Mouse (Mus musculus): ENCODE results near the gene Cavin1. TPM values are rescaled to one million over a fixed set of nuclear protein-coding genes. Genes with fewer than 3 reads are reported as not detected.

Cavin1 gene
- polyA plus RNA-seq, 1 experiment from 2014 or later = 137 TPM

DNA sequence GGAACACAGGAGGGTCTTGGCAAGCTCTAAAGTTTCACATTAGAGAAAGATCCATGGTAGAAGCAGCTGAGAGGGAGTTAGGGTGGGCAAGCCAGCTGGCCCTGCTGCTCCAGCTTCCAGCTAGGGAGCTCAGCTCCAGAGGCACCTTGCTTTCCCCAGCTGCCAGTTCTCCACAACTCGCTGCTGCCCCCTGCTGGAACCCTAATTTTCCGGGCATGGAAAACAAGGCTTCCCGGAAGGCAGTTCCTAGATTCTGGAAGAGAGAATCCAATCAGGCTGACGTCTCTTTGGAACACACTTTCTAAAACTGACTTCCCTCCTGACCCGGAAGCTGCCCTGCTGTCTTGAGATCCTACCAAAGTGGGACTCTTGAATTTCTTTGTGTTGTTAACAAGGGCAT lies 13.4 kb downstream of the Cavin1 start:
- H3K36me3 ChIP-seq (ENCODE audit: insufficient read depth) = peaks cover 26% of the 10 kb centered on the region
- ATAC-seq (ENCODE audit: insufficient read depth) (no peak), DNase-seq (peak; percentile 94)
- no peaks in the 10 kb centered on the region for H3K9me3 ChIP-seq (ENCODE audit: low read depth, low read length)
- H3K4me2 ChIP-seq = no peak overlapping the region
- TF ChIP-seq CTCF (IDR thresholded peaks at IDR 0.05; ENCODE audit: low read depth) = peak; percentile 93
- H3K4me1 ChIP-seq (ENCODE audit: insufficient read depth) = peaks cover 6% of the 10 kb centered on the region; the same call in 1 of the 2 replicates
- H3K27me3 ChIP-seq (ENCODE audit: insufficient read depth, low read length) = peaks cover 17% of the 10 kb centered on the region
- no peak overlapping the region for H3K9ac ChIP-seq
- WGBS = 3% methylated on average over 5 of the region's 5 CpGs
- H3K27ac ChIP-seq (ENCODE audit: low read depth) = no peak overlapping the region
- no peak overlapping the region for H3K4me3 ChIP-seq (ENCODE audit: low read depth, low read length)

DNA sequence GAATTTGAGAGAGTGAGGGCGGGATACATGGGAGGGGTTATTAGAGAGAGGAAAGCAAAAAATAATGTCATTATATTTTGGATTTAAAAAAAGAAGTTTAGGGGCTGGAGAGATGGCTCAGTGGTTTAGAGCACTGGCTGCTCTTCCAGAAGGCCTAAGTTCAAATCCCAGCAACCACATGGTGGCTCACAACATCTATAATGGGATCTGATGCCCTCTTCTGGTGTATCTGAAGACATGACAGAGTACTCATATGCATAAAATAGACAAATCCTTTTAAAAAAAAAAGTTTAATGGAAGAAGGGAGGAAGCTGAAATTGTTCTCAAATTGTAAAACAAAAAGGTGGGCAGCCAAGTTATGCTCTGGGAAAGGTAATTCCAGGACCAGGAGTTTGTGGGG lies 21.1 kb downstream of the Cavin1 start:
- ATAC-seq (ENCODE audit: insufficient read depth) (no peak), DNase-seq (no peak)
- Histone ChIP-seq H3K27me3 (ENCODE audit: insufficient read depth, low read length) (no peaks in the 10 kb centered on the region), H3K4me3 (ENCODE audit: low read depth, low read length) (no peak overlapping the region), H3K4me2 (no peak overlapping the region), H3K9me3 (ENCODE audit: low read depth, low read length) (no peaks in the 10 kb centered on the region), H3K4me1 (ENCODE audit: insufficient read depth) (0 out of 2 replicates have a peak, but pooled peaks cover 5% of the 10 kb centered on the region), H3K27ac (ENCODE audit: low read depth) (no peak overlapping the region), H3K36me3 (ENCODE audit: insufficient read depth) (no peaks in the 10 kb centered on the region), H3K9ac (no peak overlapping the region)
- WGBS = 97% methylated on average over 1 of the region's 1 CpGs
- 0 out of 2 replicates have a peak, but pooled peaks have one; percentile 1 for TF ChIP-seq CTCF (IDR thresholded peaks at IDR 0.05; ENCODE audit: low read depth)

DNA sequence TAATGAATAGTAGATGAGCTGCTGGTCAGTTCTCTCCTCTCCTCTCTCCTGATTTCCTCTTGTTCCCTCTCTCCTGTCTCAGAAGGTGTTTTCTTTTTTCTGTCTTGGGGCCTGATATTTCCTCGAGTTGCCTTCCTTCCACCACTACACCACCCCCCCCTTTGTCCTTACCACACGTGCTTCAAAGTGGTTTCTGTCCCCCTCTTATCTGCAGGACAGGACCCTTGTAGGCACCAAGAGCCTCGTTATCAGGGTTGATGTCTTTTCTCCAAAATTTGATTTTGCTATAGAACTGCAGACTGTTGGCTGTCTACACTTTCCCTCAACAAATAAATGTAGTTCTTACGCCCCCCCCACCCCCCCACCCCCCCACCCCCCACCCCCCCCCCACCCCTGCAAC lies 22.4 kb downstream of the Cavin1 start:
- no peak for DNase-seq
- no peak for ATAC-seq (ENCODE audit: insufficient read depth)
- WGBS = 35% methylated on average over 4 of the region's 4 CpGs
- H3K4me2 ChIP-seq = no peak overlapping the region
- H3K4me1 ChIP-seq (ENCODE audit: insufficient read depth) = 0 out of 2 replicates have a peak, but pooled peaks cover 5% of the 10 kb centered on the region
- no peak overlapping the region for H3K9ac ChIP-seq
- H3K27me3 ChIP-seq (ENCODE audit: insufficient read depth, low read length) = no peaks in the 10 kb centered on the region
- H3K4me3 ChIP-seq (ENCODE audit: low read depth, low read length) = no peak overlapping the region
- TF ChIP-seq CTCF (IDR thresholded peaks at IDR 0.05; ENCODE audit: low read depth) = no peak
- no peak overlapping the region for H3K27ac ChIP-seq (ENCODE audit: low read depth)
- no peaks in the 10 kb centered on the region for H3K36me3 ChIP-seq (ENCODE audit: insufficient read depth)
- H3K9me3 ChIP-seq (ENCODE audit: low read depth, low read length) = no peaks in the 10 kb centered on the region

DNA sequence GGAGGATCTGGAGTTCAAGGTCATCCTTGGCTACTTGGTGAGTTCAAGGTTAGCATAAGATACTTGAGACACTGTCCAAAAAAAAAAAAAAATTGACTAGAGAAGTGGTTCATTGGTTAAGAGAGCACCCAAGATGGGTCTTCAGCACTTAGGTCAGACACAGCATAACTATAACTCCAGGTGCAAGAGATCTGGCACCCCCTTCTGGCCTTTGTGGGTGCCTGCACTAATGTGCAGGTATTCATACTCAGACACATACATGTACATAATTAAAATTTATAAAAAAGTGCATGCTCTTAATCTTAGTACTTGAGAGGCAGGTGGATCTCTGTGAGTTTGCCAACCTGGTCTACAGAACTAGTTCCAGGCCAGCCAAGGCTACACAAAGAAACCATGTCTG lies 23.1 kb downstream of the Cavin1 start:
- peak; percentile 41 for TF ChIP-seq CTCF (IDR thresholded peaks at IDR 0.05; ENCODE audit: low read depth)
- 0 out of 2 replicates have a peak, but pooled peaks cover 5% of the 10 kb centered on the region for H3K4me1 ChIP-seq (ENCODE audit: insufficient read depth)
- ATAC-seq (ENCODE audit: insufficient read depth) (no peak), DNase-seq (no peak)
- no peaks in the 10 kb centered on the region for H3K27me3 ChIP-seq (ENCODE audit: insufficient read depth, low read length)
- H3K4me3 ChIP-seq (ENCODE audit: low read depth, low read length) = no peak overlapping the region
- H3K4me2 ChIP-seq = no peak overlapping the region
- no peaks in the 10 kb centered on the region for H3K9me3 ChIP-seq (ENCODE audit: low read depth, low read length)
- H3K27ac ChIP-seq (ENCODE audit: low read depth) = no peak overlapping the region
- H3K36me3 ChIP-seq (ENCODE audit: insufficient read depth) = no peaks in the 10 kb centered on the region
- no peak overlapping the region for H3K9ac ChIP-seq

DNA sequence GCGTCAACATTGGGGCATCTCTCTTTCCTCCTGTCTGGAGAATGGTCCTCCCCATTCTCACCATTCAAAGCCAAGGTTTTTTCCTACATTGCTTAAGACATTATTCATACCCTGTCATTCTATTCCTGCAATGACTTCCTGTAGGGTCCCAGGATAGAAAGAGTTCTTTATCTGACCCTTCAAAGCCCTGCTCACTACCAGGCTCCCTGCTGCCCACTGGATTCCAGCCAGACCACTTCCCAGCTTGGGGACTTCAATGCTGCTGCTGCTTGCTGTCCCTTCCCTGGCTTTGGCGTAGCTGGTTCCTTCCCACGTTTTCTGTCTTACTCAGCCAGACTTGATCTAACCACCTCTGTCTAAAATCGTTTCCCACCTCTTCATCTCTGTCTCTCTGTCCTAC lies 23.8 kb downstream of the Cavin1 start:
- WGBS = 40% methylated on average over 4 of the region's 4 CpGs
- DNase-seq (peak; percentile 32), ATAC-seq (ENCODE audit: insufficient read depth) (no peak)
- Histone ChIP-seq H3K9me3 (ENCODE audit: low read depth, low read length) (no peaks in the 10 kb centered on the region), H3K27ac (ENCODE audit: low read depth) (no peak overlapping the region), H3K9ac (no peak overlapping the region), H3K27me3 (ENCODE audit: insufficient read depth, low read length) (no peaks in the 10 kb centered on the region), H3K36me3 (ENCODE audit: insufficient read depth) (no peaks in the 10 kb centered on the region), H3K4me3 (ENCODE audit: low read depth, low read length) (no peak overlapping the region), H3K4me2 (no peak overlapping the region), H3K4me1 (ENCODE audit: insufficient read depth) (0 out of 2 replicates have a peak, but pooled peaks cover 1% of the 10 kb centered on the region)
- TF ChIP-seq CTCF (IDR thresholded peaks at IDR 0.05; ENCODE audit: low read depth) = no peak

DNA sequence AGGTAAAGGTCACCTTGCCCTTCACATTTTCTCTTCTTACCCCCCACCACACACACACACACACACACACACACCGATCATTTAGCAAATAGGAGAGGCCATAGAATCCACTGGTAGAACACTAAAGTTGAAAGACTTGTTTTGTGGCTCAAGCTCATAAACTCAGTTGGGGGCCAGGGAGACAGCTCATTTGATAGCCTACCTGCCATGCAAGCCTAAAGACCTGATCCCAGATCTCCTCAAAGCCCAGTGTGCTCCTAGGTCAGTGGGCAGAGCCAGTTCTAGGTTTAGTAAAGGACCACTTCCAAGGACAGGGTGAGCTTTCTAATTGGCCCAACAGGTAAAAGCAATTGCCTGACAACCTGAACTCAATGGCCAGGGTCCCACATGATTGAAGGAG lies 28.3 kb downstream of the Cavin1 start:
- WGBS = 84% methylated on average over 1 of the region's 1 CpGs
- no peak for ATAC-seq (ENCODE audit: insufficient read depth)

DNA sequence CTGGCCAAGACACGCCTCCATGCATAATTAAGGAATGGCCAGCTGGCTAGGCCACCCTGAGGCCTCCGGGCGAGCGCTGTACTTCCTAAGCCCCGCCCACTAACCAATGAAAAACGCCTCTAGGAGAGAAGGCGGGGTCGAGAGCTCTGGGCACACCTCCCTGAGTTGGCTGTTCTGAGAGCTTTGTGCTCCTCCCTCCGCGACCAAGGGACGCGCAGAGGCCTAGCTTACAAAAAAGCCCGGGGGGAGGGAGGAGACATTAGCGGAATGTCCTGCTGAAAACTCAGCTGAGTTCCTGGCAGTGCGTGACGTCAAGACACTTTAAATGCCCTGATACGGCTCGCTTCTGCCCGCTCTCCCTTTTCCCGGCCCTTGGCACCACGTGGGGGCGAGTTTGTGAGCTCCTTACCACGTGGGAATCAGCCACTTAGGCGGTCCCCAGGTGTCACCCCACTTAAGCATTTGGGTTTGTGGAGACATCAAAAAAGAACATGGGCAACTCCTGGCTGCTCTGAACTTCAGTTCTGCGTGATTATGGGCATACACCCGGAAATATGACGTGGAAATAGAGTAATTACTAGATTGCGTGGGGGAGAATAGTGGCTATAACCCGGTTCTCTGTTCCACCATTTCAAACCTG lies 31.1 kb downstream of the Cavin1 start, which contains the start of gene Stat3:
Gene Stat3, minus strand, starts transcription at position 29 of the 640 bp plus-strand sequence.
- ATAC-seq (ENCODE audit: insufficient read depth) (peak; percentile 100), DNase-seq (peak; percentile 100)
- Histone ChIP-seq H3K4me2 (peak within 1 kb of the TSS; percentile 77), H3K9ac (peak within 1 kb of the TSS; percentile 84), H3K27ac (ENCODE audit: low read depth) (peak within 1 kb of the TSS; percentile 88), H3K27me3 (ENCODE audit: insufficient read depth, low read length) (no peaks in the 10 kb centered on the region), H3K4me1 (ENCODE audit: insufficient read depth) (no peaks in the 10 kb centered on the region), H3K36me3 (ENCODE audit: insufficient read depth) (no peaks in the 10 kb centered on the region), H3K4me3 (ENCODE audit: low read depth, low read length) (peak within 1 kb of the TSS; percentile 97), H3K9me3 (ENCODE audit: low read depth, low read length) (no peaks in the 10 kb centered on the region)
- WGBS = under 1% methylated on average over 29 of the region's 29 CpGs
- TF ChIP-seq CTCF (IDR thresholded peaks at IDR 0.05; ENCODE audit: low read depth) = no peak

More for the DNA sequence above, 28.3 kb downstream of the Cavin1 start:
- no peak for TF ChIP-seq CTCF (IDR thresholded peaks at IDR 0.05; ENCODE audit: low read depth)
- Histone ChIP-seq H3K4me1 (ENCODE audit: insufficient read depth) (no peaks in the 10 kb centered on the region), H3K9me3 (ENCODE audit: low read depth, low read length) (no peaks in the 10 kb centered on the region), H3K27me3 (ENCODE audit: insufficient read depth, low read length) (no peaks in the 10 kb centered on the region), H3K9ac (no peak overlapping the region), H3K36me3 (ENCODE audit: insufficient read depth) (no peaks in the 10 kb centered on the region), H3K27ac (ENCODE audit: low read depth) (no peak overlapping the region), H3K4me3 (ENCODE audit: low read depth, low read length) (no peak overlapping the region), H3K4me2 (no peak overlapping the region)
- no peak for DNase-seq
